Mouse (Mus musculus) macrophage (primary cell): Measurements from ENCODE around the gene Chd2. TPM values are rescaled to one million over a fixed set of nuclear protein-coding genes. Genes with fewer than 3 reads are reported as not detected.

ENCODE experiments used
- polyA plus RNA-seq: library from polyadenylated mRNA; stranded (reverse); fragments of 250-400 nt; gene quantifications from 3 replicates; pipeline ENCODE4 v1.2.4, GENCODE M21; 2018; ENCODE audit warnings: inconsistent platforms

Chd2 gene
- polyA plus RNA-seq, 1 experiment from 2014 or later: 34.5 TPM

Other genes with a start within 250 kb of the Chd2 start
- not detected in 3 replicates for gene Rgma, start 166.3 kb downstream of the Chd2 start, polyA plus RNA-seq
- 0.15 to 0.22 TPM in 2 of 3 replicates, not detected in the other for gene Fam174b, start 198.5 kb upstream of the Chd2 start, polyA plus RNA-seq